Mouse (Mus musculus) liver, embryonic 16.5 days (tissue): ENCODE data around the gene Adap1. TPM values are rescaled to one million over a fixed set of nuclear protein-coding genes. Genes with fewer than 3 reads are reported as not detected.

Source experiments
- ATAC-seq: fragments of 200-750 bp; cut with Nextera tagmentation; 2 replicates; pipeline ENCODE4 v1.8.0; 2017; ENCODE audit warnings: low read depth, mild to moderate bottlenecking, moderate number of reproducible peaks, moderate library complexity
- H3K27ac ChIP-seq: fragments of 300-500 bp; sonication (generic); 2 replicates; pipeline ENCODE4 v1.5.1; 2014; ENCODE audit warnings: mild to moderate bottlenecking, low read length
- H3K27me3 ChIP-seq: fragments of 300-500 bp; sonication (generic); 2 replicates; pipeline ENCODE4 v1.6.1; 2014; ENCODE audit warnings: low read depth, low read length, mixed read lengths; ENCODE audit not compliant: control insufficient read depth, insufficient read depth
- H3K36me3 ChIP-seq: fragments of 300-500 bp; sonication (generic); 2 replicates; pipeline ENCODE4 v1.6.1; 2014; ENCODE audit warnings: mild to moderate bottlenecking; ENCODE audit not compliant: control insufficient read depth, insufficient read depth
- H3K4me1 ChIP-seq: fragments of 300-500 bp; sonication (generic); 2 replicates; pipeline ENCODE4 v1.6.1; 2014; ENCODE audit warnings: low read depth, low read length, mixed read lengths; ENCODE audit not compliant: control insufficient read depth
- H3K4me2 ChIP-seq: fragments of 300-500 bp; sonication (generic); 2 replicates; pipeline ENCODE4 v1.6.1; 2014; ENCODE audit warnings: low read depth, low read length, mixed read lengths
- H3K4me3 ChIP-seq: fragments of 300-500 bp; sonication (generic); 2 replicates; pipeline ENCODE4 v1.5.1; 2014; ENCODE audit warnings: low read depth, mild to moderate bottlenecking, low read length
- H3K9ac ChIP-seq: fragments of 300-500 bp; sonication (generic); 2 replicates; pipeline ENCODE4 v1.6.1; 2014; ENCODE audit warnings: low read depth, low read length
- H3K9me3 ChIP-seq: fragments of 300-500 bp; sonication (generic); replicated peaks from 2 replicates; pipeline ENCODE4 v1.6.1; 2016; ENCODE audit warnings: low read length; ENCODE audit not compliant: control insufficient read depth
- WGBS: fragments of 180-500 bp; shearing (Covaris S2); extraction: QIAGEN DNeasy Blood & Tissue Kit; methylation state at CpG from one replicate; pipeline ENCODE4 v1.1.7; 2014; ENCODE audit not compliant: insufficient replicate concordance; 5-methylcytosine and 5-hydroxymethylcytosine counted together
- polyA plus RNA-seq: library from polyadenylated mRNA; unstranded; fragments of >200 nt; fragmentation: Nextera tagmentation; extraction: Ambion mirVana; gene quantifications from 2 replicates; pipeline ENCODE4 v1.2.1, GENCODE M21; 2015

The Adap1 gene
- polyA plus RNA-seq, 1 experiment from 2014 or later, result 1.3 TPM

- no peak overlapping the region for H3K27ac ChIP-seq
- H3K4me3 ChIP-seq, result no peak overlapping the region
- H3K27me3 ChIP-seq, result no peaks in the 10 kb centered on the region
- no peak overlapping the region for H3K9ac ChIP-seq
- ATAC-seq, result no peak
- peaks cover 59% of the 10 kb centered on the region for H3K36me3 ChIP-seq
- H3K4me2 ChIP-seq, result no peak overlapping the region
- WGBS, result 91% methylated on average over 15 of the region's 15 CpGs
- no peaks in the 10 kb centered on the region for H3K4me1 ChIP-seq
- no peaks in the 10 kb centered on the region for H3K9me3 ChIP-seq
Observed at GRCm38 (mm10) chr5:139241022-139241761, 84.2 kb downstream of the Adap1 start.

- Histone ChIP-seq H3K27me3 (no peaks in the 10 kb centered on the region), H3K9me3 (no peaks in the 10 kb centered on the region), H3K36me3 (peaks cover 60% of the 10 kb centered on the region), H3K4me3 (no peak overlapping the region), H3K27ac (no peak overlapping the region), H3K9ac (no peak overlapping the region), H3K4me1 (no peaks in the 10 kb centered on the region), H3K4me2 (no peak overlapping the region)
- WGBS, result 80% methylated on average over 4 of the region's 4 CpGs
- no peak for ATAC-seq
Observed at GRCm38 (mm10) chr5:139237436-139237835, 88.0 kb downstream of the Adap1 start.

DNA sequence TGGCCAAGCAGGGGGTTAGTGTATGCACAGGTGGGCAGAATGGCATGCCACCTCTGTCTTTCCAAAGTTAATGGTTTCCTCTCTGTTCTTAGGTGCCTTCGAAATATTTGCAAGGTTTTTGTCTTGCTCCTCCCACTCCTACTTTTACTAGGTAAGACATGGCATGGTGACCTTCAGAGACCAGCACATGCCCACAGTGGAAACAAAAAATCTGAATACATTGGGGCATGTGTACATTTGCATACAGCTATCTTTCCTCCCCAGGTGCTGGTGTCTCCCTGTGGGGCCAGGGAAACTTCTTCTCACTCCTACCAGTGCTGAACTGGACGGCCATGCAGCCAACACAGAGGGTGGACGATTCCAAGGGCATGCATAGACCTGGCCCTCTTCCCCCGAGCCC lies 91.0 kb downstream of the Adap1 start:
- ATAC-seq, result no peak
- 82% methylated on average over 4 of the region's 4 CpGs for WGBS

DNA sequence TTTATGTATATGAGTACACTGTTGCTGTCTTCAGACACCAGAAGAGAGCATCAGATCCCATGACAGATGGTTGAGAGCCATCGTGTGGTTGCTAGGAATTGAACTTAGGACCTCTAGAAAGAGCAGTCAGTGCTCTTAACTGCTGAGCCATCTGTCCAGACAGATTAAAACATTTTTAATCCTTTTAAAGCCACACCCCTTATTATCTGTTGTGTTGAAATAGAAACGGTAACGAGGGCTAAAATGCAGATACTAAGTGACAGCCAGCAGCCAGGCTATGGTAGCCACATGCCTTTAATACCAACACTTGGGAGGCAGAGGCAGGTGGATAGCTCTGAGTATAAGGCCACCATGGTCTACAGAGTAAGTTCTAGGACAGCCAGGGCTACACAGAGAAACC lies 93.3 kb downstream of the Adap1 start:
- Histone ChIP-seq H3K4me2 (no peak overlapping the region), H3K9ac (no peak overlapping the region), H3K4me1 (no peaks in the 10 kb centered on the region; the same call in 1 of the 2 replicates), H3K4me3 (no peak overlapping the region), H3K9me3 (no peaks in the 10 kb centered on the region), H3K27ac (no peak overlapping the region; the same call in 1 of the 2 replicates), H3K36me3 (peaks cover 41% of the 10 kb centered on the region), H3K27me3 (no peaks in the 10 kb centered on the region)
- WGBS, result 25% methylated on average over 3 of the region's 3 CpGs
- ATAC-seq, result no peak

More for the DNA sequence above, 91.0 kb downstream of the Adap1 start:
- H3K4me1 ChIP-seq, result no peaks in the 10 kb centered on the region; the same call in 1 of the 2 replicates
- H3K27ac ChIP-seq, result no peak overlapping the region
- no peak overlapping the region for H3K4me3 ChIP-seq
- H3K27me3 ChIP-seq, result no peaks in the 10 kb centered on the region
- peaks cover 51% of the 10 kb centered on the region for H3K36me3 ChIP-seq
- H3K9ac ChIP-seq, result no peak overlapping the region
- no peak overlapping the region for H3K4me2 ChIP-seq
- H3K9me3 ChIP-seq, result no peaks in the 10 kb centered on the region

DNA sequence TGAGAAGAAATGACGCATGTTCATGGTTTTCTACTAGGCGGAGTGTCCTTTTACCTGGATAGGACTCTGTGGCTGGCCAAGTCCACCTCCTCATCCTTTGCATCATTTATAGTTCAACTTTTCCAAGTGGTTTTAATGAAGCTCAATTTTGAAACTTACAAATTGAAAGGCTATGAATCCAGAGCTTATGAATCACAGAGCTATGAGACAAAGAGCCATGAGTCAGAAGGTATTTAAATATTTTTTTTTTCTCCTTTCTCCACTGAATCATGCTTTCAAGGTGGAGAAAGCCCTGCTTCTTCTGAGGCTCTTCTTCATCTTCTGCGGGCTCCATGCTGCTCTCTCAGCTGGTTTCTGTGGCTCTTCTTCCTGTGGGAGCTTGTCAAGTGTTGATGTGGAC lies 95.7 kb downstream of the Adap1 start:
- no peak overlapping the region for H3K4me3 ChIP-seq
- H3K27ac ChIP-seq, result no peak overlapping the region
- no peak overlapping the region for H3K9ac ChIP-seq
- no peak overlapping the region for H3K4me2 ChIP-seq
- no peaks in the 10 kb centered on the region for H3K27me3 ChIP-seq
- H3K36me3 ChIP-seq, result peaks cover 50% of the 10 kb centered on the region
- ATAC-seq, result no peak
- H3K9me3 ChIP-seq, result no peaks in the 10 kb centered on the region
- WGBS, result 88% methylated on average over 3 of the region's 3 CpGs
- H3K4me1 ChIP-seq, result no peaks in the 10 kb centered on the region; the same call in 1 of the 2 replicates

GRCm38 (mm10) chr5:139228318-139228717 lies 97.1 kb downstream of the Adap1 start:
- 84% methylated on average over 3 of the region's 3 CpGs for WGBS
- Histone ChIP-seq H3K9me3 (no peaks in the 10 kb centered on the region), H3K4me3 (no peak overlapping the region), H3K4me2 (no peak overlapping the region), H3K27me3 (no peaks in the 10 kb centered on the region), H3K9ac (no peak overlapping the region), H3K36me3 (peaks cover 48% of the 10 kb centered on the region), H3K4me1 (no peaks in the 10 kb centered on the region; the same call in 1 of the 2 replicates), H3K27ac (no peak overlapping the region)
- ATAC-seq, result no peak

DNA sequence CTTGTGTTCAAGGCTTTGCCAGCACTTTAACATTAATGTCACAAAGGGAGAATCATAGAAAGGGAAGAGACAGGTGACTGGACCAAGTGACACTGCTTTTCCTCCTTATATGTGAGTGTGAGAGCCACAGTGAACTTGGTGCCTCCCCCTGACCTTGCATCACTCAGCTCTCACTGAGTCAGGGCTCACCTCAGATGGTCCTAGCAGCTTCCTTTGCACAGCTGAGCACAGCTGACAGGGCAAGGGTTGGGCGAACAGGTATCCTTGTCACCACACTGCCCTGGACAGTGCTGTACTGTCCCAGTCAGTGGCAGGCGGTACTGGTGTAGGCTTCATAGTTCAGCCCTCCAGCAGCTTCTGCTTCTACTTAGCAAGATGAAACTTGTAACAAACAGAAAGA lies 97.8 kb downstream of the Adap1 start:
- ATAC-seq, result no peak
- no peak overlapping the region for H3K4me2 ChIP-seq
- no peaks in the 10 kb centered on the region for H3K27me3 ChIP-seq
- H3K36me3 ChIP-seq, result peaks cover 50% of the 10 kb centered on the region
- H3K9me3 ChIP-seq, result no peaks in the 10 kb centered on the region
- WGBS, result 96% methylated on average over 2 of the region's 2 CpGs
- H3K4me3 ChIP-seq, result no peak overlapping the region
- H3K4me1 ChIP-seq, result no peaks in the 10 kb centered on the region; the same call in 1 of the 2 replicates
- no peak overlapping the region for H3K9ac ChIP-seq
- no peak overlapping the region for H3K27ac ChIP-seq

DNA sequence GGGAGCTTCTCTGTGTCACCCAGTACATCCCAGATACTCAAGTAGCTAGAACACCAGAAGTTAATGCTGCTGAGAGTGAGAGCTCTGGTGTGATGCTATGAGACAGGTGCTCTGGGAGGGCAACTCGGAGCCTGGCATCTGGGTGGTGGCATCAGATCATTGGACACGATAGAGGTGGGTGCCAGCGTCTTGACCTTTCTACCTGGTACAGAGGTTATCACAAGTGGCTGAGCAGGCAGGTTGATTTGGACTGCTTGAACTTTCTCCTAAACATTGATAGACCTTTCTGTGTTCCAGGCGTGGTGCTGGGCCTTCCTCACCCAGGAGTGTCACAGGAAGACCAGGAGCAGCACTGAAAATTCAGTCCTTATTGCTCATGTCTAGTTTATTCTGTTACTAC lies 98.2 kb downstream of the Adap1 start:
- peaks cover 50% of the 10 kb centered on the region for H3K36me3 ChIP-seq
- no peaks in the 10 kb centered on the region for H3K9me3 ChIP-seq
- no peak for ATAC-seq
- H3K27me3 ChIP-seq, result no peaks in the 10 kb centered on the region
- 86% methylated on average over 4 of the region's 4 CpGs for WGBS
- no peak overlapping the region for H3K27ac ChIP-seq
- H3K4me3 ChIP-seq, result no peak overlapping the region
- H3K4me1 ChIP-seq, result no peaks in the 10 kb centered on the region; the same call in 1 of the 2 replicates
- no peak overlapping the region for H3K4me2 ChIP-seq
- H3K9ac ChIP-seq, result no peak overlapping the region

- Histone ChIP-seq H3K27me3 (no peaks in the 10 kb centered on the region), H3K36me3 (peaks cover 49% of the 10 kb centered on the region), H3K4me1 (no peaks in the 10 kb centered on the region), H3K4me3 (no peak overlapping the region), H3K9me3 (no peaks in the 10 kb centered on the region), H3K27ac (no peak overlapping the region), H3K4me2 (no peak overlapping the region), H3K9ac (no peak overlapping the region)
- 87% methylated on average over 10 of the region's 10 CpGs for whole genome bisulfite sequencing
- ATAC-seq, result no peak
Observed at GRCm38 (mm10) chr5:139223331-139223730, 102.1 kb downstream of the Adap1 start.
